Mouse (Mus musculus) kidney, adult 8-10 months (tissue): ENCODE data around the gene Adtrp.

Experiments
- DNase-seq, 2 experiments: peaks; one replicate each; pipeline ENCODE4 v3.0.0; 2022

Gene Adtrp

DNA sequence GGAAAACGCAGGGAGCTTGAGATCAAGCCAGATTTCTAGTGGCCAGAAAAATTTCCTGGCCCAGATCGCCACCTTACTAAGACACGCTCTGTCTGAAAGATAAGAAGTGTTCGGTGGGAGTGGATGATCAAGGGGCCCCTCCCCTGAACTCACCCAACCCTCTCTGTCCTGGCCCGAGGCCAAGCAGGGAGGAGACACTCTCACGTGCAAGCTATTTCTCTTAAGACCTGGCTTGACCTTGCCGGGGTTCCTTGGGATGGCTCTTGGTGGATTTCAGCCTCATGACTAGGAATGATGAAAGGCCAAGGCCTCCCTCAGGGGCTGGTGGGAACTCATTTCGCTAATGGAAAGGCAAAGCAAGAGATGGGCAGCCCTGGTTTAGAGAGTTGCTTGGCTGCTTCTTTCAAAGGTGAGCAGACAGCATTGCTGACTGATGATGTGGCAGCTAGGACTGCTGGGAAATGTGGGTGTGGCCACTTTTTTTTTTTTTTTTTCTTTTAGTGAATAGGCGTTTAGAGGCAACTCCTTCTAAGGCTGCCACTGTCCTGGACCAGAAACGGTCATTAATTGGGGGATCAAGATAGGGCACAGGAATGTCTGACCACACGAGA is at the start of gene Adtrp:
Gene Adtrp (minus strand): TSS at position 169 of the 611 bp plus-strand sequence.
- no peak for DNase-seq

DNA sequence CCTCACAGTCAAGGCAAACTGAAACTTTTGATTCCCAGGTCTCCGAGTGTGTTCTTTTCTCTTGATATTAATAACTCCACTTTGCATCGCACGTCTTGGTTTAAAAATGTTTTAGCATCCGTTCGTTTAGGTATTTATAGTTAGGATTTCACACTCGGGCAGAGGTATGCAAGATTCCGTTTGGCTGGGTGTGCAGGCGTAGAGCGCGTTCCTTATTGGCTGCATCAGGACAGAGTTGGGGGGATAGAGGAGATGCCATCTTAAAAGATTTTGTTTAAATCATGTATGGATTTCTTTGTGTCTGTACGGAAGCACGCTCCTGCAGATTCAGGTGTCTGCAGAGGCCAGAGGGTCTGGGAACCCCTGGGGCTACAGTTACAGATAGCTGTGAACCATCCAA is 44.5 kb upstream of the Adtrp start:
- no peak for DNase-seq

DNA sequence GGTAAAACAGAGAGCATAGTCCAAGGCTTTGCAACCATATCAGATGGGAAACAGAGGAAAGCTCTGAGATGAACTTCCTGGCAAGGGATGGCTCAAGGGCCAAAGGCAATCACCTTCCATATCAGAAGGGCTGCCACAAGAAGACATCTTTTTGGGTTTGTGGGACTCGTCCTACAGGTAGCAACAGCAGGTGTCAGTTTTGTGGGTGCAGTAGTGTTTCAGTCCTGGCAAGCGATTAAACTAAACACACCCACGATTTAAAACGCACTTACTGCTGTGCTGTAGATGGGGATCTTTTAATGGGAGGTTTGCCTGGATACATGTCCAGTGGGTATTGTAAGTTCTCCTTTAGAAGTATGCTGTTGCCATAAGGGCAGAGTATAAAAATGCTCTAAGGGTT is 43.1 kb upstream of the Adtrp start:
- DNase-seq = no peak

DNA sequence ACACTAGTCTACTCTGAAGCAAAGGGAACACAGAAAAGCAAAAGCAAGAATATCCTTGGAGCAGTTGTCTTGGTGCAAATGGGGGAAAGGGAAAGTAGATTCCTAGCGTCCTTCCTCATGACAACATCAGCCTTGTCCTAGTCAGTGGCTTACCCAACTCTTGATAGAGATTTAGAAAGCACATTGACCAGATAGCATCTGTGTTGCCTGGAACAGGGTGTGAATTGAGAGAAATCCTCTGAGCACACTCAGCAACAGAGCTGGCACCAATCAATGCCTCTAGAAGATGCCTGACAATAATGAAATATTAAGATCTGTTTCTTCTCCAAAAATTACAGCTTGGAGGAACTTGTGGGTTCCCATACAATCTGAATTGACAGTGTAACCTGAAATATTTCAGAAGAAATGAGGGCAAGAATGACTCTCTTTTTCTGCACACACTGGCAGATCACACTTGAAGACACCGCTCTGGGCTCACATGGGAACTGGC is 42.7 kb upstream of the Adtrp start:
- no peak for DNase-seq

DNA sequence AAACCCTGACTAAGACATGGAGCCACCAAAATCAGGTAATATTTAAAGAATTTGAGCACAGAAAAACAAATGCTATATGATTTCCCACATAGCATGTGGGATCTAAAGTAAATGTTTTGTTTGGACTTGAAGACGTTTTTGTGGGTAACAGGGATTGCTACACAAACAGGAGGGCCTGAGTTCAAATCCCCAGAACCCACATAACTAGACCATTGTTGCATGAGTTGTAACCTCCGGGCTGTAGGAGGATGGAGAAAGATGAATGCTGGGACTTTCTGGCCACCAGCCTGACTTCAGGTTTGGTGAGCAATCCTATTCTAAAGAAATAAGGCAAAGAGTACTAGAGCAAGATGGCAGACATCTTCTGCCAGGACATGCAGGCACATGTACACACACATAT is 41.2 kb upstream of the Adtrp start:
- DNase-seq = no peak

DNA sequence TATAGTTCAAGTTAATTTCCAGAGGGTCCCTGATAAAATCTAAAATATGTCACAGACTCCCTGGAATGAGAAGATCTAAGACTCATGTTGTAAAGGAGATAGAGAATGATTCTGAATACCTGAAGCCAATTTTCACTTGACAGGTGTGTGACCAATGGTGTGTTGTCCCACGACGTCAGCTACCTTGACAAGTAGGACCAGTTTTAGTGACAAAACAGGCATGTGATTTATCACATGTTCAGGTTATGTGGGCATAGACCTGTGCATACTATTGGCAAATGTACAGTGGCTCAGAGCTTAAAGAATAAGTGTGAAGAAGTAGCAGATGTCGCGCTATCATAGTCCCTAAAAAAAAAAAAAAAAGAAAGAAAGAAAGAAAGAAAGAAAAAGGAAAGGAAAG is 38.6 kb upstream of the Adtrp start:
- no peak for DNase-seq

DNA sequence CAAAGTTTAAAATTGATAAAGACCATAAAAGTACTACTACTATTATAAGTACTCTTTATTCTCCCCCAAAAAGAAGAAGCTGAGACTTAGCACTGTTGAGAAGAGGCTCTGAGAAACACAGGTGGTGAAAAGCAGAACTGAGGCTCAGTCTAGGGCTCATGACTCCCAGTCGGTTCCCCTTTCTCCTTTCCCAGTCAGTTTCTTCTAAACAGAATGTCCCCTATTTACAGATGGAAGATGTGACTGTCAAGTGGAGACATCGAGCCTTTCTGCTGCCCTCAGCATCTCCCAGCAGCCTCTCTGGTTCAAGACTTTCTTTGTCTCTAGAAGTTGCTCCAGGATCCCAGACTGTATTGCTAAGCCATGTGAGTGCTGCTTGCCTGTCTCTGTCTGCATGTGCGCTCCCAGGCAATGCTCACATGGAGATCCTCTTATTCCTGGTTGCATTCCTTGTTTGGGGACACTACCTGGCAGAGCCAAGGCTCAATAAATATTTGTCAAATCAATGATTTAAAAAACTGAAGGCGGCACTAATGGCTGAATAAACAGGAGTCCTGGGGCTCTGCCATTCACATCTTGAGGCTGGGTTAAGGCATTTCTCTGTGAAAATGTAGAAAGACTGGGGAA is 36.3 kb upstream of the Adtrp start:
- no peak for DNase-seq

DNA sequence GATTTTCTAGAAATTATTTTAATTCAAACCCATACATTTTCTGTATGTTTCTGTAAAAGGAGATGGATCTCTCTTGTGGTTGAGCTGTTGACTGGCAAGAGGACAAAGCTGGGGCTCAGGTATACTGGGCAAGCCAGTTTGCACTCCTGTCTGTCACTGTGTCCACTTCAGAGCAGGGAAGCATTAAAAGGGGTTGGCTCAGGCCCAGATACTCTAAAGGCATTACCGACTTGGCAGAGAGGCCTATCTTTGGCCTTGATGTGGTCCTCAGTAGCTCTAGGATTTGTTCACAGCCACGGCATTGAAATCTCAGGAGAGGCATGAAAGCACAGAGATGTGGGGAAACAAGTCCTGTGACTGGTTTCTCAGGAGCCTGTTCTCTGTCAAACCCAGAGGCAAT is 33.7 kb upstream of the Adtrp start:
- DNase-seq = no peak

DNA sequence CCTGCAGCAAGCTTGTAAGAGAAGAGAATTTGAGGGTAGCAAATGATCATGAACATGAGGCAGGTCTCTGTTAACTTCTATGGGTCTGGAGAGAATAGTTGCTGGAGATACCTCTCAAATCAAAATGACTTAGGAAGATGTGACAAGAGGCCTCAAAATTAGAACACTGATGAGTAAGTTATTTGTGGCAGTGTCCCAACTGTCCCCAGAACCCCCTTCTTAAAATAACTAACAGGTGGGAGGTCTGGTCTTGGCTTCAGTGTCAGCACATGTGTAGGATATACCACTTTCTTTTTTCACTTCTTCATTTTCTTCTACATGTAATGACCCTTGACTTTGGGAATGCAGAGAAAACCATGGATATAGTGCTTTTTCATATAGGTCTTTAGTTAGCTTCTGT is 33.0 kb upstream of the Adtrp start:
- no peak for DNase-seq

DNA sequence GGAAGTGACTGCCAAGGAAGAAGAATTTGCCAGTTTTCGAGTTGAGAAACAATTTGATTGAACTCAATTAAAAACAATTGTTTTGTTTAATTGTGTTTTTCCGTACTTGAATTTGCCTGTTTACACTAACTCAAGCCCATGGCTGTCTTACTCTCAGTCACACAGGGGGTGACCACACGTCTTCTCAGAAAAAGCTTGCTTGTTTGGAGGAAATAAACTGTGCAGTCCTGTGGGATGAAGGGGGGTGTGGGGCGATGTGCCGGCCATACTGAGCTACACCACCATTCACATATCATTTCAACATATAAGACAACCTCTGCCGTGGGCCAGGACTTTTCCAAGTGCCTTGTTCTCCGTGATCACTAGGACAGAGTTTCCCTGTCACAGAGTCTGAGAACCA is 25.2 kb upstream of the Adtrp start:
- DNase-seq = no peak

DNA sequence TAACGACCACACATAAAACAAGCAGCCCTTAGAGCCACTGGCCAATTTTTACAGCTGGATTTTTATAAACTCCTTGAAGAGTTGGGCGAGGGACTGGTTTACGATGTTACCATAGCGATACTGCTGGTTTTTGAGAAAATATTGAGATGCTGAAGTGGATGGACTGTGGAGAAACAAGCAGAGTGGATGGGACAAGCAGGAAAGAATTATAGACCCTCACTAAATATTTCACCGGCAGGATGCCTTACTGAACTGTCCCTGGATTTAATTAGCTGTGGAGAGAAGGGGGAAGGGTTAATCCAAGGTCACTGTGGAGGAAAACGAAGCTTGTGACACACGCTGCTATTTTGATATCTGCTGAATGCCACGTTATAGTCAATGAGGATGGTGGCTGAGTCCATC is 24.7 kb upstream of the Adtrp start:
- no peak for DNase-seq

DNA sequence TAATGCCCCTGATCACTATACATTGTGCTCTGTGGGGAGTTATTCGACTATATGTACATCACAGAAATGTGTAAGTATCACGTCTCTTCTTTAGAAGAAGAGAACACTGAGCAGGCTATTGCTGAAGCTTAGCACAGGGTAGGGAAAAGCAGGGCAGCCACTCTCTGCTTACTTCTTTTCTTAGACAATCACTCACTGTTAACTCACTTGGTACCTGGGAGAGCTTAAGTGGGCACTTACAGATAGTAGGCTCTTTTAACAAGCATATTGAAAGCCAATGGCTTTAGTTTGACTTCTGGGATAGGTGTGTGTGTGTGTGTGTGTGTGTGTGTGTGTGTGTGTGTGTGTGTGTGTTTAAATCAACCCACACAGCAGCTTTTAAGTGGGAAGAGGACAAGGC is 20.0 kb upstream of the Adtrp start:
- DNase-seq = no peak

DNA sequence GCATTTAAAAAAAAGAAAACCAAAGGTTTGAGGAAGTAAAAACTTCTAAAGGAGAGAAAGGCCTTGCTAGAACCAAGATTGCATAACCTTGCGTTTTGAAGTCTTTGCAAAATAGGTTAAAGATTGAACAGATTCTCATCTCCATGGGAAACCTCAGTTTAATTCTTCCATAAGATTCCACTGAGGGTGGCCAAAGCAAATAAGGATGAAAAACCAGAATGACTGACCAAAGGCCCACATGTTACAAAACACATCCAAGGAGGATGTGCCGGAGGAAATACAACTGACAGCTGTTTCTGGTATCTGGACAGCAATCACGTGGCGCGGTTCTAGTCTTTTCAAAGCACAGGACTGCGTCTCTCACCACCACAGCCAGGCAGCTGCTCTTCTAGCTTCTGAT is 18.1 kb upstream of the Adtrp start:
- DNase-seq = peak; percentile 24 to 64

DNA sequence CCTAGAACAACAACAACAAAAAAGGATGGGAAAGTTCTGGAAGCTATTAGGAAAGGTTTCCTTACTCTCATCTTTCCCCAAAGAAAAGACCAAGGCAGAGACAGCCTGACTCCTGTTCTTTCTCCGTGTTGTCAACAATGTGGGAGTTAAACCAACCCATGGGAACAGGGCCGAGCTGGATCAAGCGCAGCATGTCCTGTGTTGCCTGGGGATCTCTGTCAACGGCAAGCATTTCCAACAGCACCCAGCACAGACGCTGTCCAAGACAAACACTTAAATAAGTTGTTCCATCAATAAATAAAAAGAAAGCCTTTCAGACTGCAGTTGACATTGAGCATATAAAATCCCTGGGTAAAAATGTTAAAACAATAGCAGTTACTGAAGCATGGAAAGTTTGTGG is 17.6 kb upstream of the Adtrp start:
- DNase-seq = peak in 1 of 2 experiments; percentile 40

DNA sequence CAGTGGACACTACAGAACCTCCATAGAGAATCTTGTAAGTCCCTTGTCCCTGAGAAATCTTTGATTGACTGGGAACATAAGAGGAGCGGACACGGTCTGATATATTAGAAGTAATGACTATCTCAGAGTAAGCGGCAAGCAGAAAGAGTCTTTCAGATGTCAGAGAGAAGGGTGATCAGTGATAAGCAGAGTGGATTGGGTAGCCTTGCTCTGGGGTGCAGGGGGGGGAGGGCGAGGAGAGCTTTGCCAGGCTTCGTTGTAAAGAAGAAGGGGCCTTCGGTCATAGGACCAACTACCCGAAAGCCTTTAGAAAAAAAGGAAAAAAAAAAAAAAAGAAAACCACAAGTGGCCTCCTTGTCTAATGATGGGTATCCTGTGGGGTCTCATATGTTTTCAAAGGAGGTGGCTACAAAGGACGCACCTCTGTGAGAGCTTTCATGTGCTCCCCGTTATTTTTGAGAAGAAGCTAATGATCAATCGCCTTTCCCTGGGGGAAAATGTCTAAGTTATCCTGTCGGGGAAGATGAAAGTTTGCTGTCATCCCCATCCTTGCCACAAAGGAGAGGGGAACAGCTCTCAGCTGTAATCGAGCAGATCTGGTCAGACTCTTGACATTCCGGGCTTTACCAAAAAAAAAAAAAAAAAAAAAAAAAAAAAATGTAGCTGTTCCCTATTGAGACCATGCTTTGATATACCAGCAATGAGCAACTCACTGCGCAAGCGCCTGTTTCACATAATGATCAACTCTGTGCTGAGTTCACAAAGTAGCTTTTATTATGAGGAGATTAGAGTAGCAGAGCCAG is 13.3 kb upstream of the Adtrp start:
- DNase-seq = no peak

DNA sequence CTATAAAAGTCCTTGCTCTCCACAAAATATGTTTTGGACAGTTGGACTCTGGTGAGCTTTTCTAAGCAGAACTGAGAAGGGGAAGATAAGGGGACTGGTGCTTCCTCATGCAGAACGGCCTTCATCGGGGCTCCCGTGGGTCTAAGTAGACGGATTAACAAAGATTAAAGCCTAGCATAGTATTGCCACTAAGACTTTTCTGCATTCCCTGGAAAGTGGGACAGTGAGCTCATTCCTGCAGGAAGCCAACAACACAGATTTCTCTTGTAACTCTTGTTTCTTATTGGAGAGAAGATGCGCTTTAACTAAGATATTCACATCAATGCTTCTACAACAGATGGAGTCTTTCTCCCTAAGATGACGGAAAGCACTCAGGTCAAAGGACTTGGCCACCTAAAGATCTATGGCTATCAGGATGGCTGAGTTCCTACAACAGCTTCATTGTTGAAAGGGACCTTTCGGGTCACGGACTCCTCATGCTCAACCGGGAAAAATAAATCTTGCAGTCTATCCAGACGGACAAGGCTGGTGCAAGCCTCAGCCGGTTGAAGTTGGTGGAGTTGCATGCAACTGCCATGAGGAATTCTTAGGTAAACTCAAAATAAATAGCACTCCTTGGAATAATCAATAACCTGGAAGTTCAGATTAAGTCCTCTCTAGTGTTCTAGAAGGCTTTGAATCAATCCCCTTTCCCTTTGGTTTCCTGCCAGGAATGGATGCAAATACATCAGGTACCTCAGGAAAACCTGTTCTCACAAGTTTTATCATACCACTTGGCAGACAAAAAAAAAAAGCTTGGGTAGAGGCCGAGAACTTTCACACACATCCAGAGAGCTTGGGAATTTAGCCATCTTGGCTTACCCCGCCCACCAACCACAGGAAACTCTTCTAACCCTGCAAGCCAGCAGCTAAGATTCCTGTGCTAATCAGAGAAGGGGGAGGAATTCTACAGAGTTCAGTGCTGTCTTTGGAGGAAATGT is 8.0 kb upstream of the Adtrp start:
- DNase-seq = no peak

DNA sequence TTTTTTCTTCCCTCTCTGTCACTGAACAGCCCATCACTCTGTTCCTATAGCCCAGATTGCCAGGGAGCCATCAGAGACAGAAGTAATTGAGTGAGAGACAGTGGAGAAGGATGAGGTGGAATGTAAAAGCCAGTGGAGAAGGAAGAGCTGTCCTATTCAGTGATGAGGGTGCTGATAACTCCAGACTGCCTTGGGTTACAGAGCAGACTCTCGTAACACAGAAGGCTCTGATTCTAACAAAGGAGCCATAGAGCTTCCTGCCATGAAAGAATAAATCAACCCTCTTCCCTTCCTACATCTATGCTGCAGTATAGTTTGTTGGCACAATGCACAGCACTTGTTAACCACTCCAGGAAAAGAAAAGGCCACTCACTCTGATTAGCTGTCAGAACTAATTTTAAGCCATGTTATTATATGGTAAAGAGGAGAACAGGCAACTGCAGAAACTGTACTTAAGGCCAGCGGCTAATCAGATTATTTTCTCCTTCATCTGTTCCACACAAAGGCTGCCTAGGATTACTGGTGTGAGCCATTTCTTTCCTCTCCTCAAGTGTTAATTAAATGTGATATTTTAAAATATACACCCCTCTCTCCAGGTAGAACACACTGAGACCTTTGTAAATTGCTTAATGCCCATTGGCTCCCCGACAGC is 3.4 kb upstream of the Adtrp start:
- DNase-seq = no peak

DNA sequence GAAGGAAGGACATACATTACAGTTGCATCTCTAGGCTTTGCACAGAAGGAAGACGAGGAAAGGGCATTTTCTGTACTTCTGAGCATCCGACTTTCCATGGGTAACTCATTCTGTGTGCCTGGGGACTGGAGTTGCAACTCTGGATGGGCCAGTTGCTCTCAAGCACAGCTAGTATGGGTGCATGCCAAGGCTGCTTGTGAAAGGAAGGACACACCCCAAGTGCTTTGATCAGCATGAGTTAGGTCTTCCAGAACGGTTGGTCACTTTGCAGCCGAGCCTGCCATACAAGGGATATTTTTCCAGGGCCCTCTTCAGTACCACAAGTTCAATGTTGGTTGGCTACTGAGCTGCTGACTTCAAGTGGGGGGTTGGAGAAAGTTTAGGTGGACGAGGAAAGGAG is 968 bp downstream of the Adtrp start:
- no peak for DNase-seq

DNA sequence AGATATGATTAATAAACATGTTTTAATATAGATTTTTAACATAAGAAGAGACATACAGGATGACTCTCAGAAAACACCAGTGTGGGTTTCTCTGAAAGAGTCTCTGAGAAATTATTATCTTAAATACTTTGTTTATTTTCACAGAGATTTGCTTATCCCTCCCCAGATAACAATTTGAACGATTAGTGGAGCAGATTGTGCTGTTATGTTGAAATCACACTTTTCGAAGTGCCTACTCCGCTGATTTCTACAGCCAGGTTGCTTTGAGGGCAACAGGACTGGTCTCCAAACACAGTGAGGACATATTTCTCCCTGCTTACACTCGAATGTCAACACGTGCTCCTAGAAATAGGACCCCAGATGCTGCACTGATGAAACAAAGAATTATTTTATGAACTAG is 2.5 kb downstream of the Adtrp start:
- DNase-seq = no peak

DNA sequence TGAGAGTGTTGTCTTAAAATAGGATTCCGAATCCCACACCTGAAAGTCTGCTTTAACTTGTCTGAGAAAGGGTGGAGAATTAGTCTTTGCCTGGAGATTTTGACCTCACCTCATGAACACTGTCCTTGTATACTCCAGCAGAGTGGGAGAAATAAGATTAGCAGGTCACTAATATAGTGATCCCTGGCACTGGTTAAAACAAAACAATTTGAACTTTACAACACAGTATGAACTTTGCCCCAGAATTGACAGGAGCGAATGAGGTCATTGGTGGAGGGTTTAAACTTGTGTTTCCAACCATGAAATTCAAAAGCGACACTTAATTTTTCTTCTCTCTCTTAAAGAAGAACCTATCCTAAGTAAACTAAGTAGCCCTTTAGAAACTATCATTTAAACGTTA is 3.4 kb downstream of the Adtrp start:
- peak; percentile 34 to 63 for DNase-seq

DNA sequence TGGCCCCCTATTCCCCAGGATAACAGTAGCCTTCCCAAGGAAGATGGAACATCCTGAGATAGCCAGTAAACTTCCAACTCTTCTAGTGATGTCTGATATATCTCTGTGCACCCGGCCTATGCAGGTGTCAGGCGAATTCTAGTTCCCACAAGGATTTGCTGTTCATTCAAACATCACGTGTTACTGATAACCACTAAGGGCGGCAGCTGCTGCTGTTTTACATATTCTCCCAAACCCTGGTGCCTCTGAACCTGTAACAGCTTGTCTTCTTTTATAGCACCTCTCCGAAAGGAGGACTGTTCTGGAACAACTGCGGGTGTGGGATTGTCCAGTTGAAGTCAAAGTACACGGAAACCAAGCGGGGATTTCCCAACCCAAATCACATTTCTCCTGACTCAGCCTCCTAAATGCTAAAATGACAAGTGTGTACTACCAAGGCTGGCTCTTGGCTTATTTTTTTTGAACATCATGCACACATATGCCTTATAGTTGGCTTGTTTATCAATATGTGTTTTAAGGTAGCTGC is 13.8 kb downstream of the Adtrp start:
- DNase-seq = no peak

DNA sequence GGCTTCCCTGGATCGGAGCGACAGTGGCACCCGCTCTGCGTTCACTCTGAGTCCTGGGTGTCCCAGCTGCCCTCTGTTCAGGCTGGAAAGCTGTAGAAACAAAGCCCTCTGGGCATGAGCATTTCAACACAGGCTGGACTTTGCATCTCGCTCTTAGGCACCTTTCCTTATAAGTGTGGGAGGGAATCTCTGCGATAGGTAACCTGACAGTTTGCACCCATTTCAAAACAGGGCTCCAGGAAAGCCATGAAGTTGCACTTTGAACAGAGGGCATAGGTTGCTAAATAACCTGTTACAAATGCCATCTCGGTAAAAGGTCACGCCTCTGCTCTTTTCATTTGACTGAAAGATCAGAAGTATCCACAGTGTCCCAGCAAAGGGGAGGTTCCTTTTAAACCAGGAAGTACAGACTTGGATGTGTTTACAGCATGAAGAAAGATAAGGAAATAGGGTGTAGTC is 19.2 kb downstream of the Adtrp start:
- DNase-seq = peak; percentile 84 to 91
